Mouse (Mus musculus) gastrocnemius, postnatal 25 days (tissue): ENCODE measurements at regions not wholly inside any gene's neighbourhood (a gene's known extent, or its start where the extent isn't known, plus 50 kb on each side); places are given as distances from the start of the nearest gene placed in this dataset.
A peak's percentile ranks its signal among the peaks of the same experiment; 100 is the strongest.

Experiments used
- DNase-seq: peaks from one replicate; pipeline ENCODE4 v3.0.0; 2022

DNA sequence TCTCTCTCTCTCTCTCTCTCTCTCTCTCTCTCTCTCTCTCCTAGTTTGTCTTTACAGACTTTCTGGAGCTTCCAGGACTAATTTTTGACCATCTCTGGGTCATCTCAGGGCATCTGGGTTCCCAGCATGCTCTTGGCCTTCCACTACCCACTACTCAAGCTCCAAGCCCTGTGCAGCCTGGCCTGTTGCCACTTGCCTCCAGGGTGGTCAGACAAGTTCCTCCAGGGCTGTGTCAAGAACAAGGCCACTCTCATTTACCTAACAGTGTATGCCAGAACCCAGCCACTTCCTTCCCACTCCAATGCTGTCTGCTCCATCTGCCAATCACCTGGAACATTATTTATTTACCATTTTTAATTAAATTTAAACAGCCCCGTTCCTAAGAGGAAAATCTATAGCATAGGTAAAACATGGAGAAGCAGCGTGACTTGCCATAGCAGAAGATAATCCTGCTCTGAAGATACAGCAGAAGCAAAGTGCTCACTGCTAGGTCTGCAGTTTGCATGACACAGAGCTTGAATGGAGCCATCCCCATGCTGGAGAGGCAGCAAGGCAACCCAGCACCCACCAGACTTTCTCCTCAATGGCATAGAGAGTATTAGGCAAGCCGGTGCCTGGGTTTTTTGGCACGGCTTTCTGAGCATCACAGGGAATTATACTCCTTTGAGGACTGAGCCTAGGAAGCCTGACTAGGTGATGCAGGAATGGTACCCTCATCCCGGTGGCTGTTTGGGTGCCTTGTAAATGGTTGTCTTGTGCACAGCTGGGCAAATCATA lies 54.0 kb downstream of the Foxi1 start:
- DNase-seq = no peak

DNA sequence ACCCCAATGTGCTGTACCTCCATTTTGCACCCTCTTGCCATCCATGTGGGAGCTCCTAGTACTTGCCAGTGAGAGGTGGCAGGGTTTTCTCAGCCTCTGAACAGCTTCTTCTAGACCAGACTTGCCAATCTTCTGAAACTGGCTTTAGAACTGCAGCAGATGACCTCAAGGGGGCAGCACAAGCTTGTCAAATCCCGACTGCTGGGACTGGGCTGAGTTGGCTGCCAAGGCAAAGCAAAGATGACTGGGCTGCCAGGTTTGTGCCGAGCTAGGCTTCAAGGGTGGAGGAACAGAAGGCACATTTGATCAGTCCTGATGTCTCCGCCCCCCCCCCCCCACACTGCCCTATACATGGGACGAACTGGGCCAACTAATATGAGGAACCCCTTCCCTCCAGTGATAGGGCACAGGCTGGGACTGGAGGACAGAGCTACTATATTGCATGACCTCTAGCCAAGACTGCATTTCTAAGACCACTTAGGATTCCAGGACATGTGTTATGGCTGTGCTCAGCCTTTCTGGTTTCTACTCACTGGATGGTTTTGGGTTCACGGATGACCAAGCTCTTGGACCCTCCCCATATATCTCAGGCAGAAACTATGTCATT lies 51.1 kb upstream of the 4930469K13Rik start:
- DNase-seq = peak; percentile 57
